Mouse (Mus musculus): ENCODE data around the gene Sestd1.

The Sestd1 gene

GRCm38 (mm10) chr2:77220960-77221359, 59.4 kb downstream of the Sestd1 start:
- DNase-seq (ENCODE audit: low read depth, low spot score) = no peak

- no peak for DNase-seq (ENCODE audit: low read depth, low spot score)
Measured at GRCm38 (mm10) chr2:77212885-77213284, 67.5 kb downstream of the Sestd1 start.

GRCm38 (mm10) chr2:77206951-77207350, 73.4 kb downstream of the Sestd1 start:
- no peak for DNase-seq (ENCODE audit: low read depth, low spot score)

- peak; percentile 6 for DNase-seq (ENCODE audit: low read depth, low spot score)
Measured at GRCm38 (mm10) chr2:77203916-77204315, 76.5 kb downstream of the Sestd1 start.

- no peak for DNase-seq (ENCODE audit: low read depth, low spot score)
Measured at GRCm38 (mm10) chr2:77201900-77202299, 78.5 kb downstream of the Sestd1 start.

- DNase-seq (ENCODE audit: low read depth, low spot score) = no peak
Measured at GRCm38 (mm10) chr2:77200958-77201614, 79.3 kb downstream of the Sestd1 start.

GRCm38 (mm10) chr2:77200379-77200778, 80.0 kb downstream of the Sestd1 start:
- DNase-seq (ENCODE audit: low read depth, low spot score) = no peak

- DNase-seq (ENCODE audit: low read depth, low spot score) = no peak
Measured at GRCm38 (mm10) chr2:77198246-77198645, 82.1 kb downstream of the Sestd1 start.

- no peak for DNase-seq (ENCODE audit: low read depth, low spot score)
Measured at GRCm38 (mm10) chr2:77196819-77197218, 83.6 kb downstream of the Sestd1 start.

- no peak for DNase-seq (ENCODE audit: low read depth, low spot score)
Measured at GRCm38 (mm10) chr2:77195056-77195455, 85.3 kb downstream of the Sestd1 start.

- no peak for DNase-seq (ENCODE audit: low read depth, low spot score)
Measured at GRCm38 (mm10) chr2:77191811-77192210, 88.6 kb downstream of the Sestd1 start.

- no peak for DNase-seq (ENCODE audit: low read depth, low spot score)
Measured at GRCm38 (mm10) chr2:77190891-77191290, 89.5 kb downstream of the Sestd1 start.

GRCm38 (mm10) chr2:77190301-77190700, 90.1 kb downstream of the Sestd1 start:
- no peak for DNase-seq (ENCODE audit: low read depth, low spot score)

GRCm38 (mm10) chr2:77189671-77190070, 90.7 kb downstream of the Sestd1 start:
- DNase-seq (ENCODE audit: low read depth, low spot score) = no peak

- DNase-seq (ENCODE audit: low read depth, low spot score) = no peak
Measured at GRCm38 (mm10) chr2:77187501-77187900, 92.9 kb downstream of the Sestd1 start.

- no peak for DNase-seq (ENCODE audit: low read depth, low spot score)
Measured at GRCm38 (mm10) chr2:77186912-77187311, 93.5 kb downstream of the Sestd1 start.

- no peak for DNase-seq (ENCODE audit: low read depth, low spot score)
Measured at GRCm38 (mm10) chr2:77184049-77184571, 96.3 kb downstream of the Sestd1 start.

- no peak for DNase-seq (ENCODE audit: low read depth, low spot score)
Measured at GRCm38 (mm10) chr2:77183646-77184045, 96.7 kb downstream of the Sestd1 start.

- no peak for DNase-seq (ENCODE audit: low read depth, low spot score)
Measured at GRCm38 (mm10) chr2:77182996-77183380, 97.4 kb downstream of the Sestd1 start.

GRCm38 (mm10) chr2:77182271-77182995, 98.0 kb downstream of the Sestd1 start:
- no peak for DNase-seq (ENCODE audit: low read depth, low spot score)

- no peak for DNase-seq (ENCODE audit: low read depth, low spot score)
Measured at GRCm38 (mm10) chr2:77177472-77177871, 102.9 kb downstream of the Sestd1 start.

GRCm38 (mm10) chr2:77176413-77176812, 104.0 kb downstream of the Sestd1 start:
- no peak for DNase-seq (ENCODE audit: low read depth, low spot score)

GRCm38 (mm10) chr2:77175411-77175810, 105.0 kb downstream of the Sestd1 start:
- no peak for DNase-seq (ENCODE audit: low read depth, low spot score)

All from mesoderm, embryonic 11.5 days (tissue).